Mouse (Mus musculus) liver, embryonic 14.5 days (tissue): ENCODE data around the gene Mb.

Experiments used
- CTCF ChIP-seq: IDR thresholded peaks from 2 replicates; pipeline ENCODE4 v1.5.1; 2016; ENCODE audit warnings: antibody characterized with exemption, low read depth, control low read depth
- EP300 ChIP-seq: IDR thresholded peaks from 2 replicates; pipeline ENCODE4 v1.6.1; 2016; ENCODE audit warnings: antibody characterized with exemption, low read depth

- TF ChIP-seq CTCF (no peak), EP300 (no peak)
These were observed 28.9 kb upstream of the Mb start for GRCm38 (mm10) chr15:77079256-77079822.
